Mouse (Mus musculus) lung, postnatal 36 days (tissue): ENCODE data around the gene Vbp1.

Source experiments
- DNase-seq: peaks from one replicate; pipeline ENCODE4 v3.0.0; 2022; ENCODE audit warnings: mixed read lengths

Gene Vbp1

DNA sequence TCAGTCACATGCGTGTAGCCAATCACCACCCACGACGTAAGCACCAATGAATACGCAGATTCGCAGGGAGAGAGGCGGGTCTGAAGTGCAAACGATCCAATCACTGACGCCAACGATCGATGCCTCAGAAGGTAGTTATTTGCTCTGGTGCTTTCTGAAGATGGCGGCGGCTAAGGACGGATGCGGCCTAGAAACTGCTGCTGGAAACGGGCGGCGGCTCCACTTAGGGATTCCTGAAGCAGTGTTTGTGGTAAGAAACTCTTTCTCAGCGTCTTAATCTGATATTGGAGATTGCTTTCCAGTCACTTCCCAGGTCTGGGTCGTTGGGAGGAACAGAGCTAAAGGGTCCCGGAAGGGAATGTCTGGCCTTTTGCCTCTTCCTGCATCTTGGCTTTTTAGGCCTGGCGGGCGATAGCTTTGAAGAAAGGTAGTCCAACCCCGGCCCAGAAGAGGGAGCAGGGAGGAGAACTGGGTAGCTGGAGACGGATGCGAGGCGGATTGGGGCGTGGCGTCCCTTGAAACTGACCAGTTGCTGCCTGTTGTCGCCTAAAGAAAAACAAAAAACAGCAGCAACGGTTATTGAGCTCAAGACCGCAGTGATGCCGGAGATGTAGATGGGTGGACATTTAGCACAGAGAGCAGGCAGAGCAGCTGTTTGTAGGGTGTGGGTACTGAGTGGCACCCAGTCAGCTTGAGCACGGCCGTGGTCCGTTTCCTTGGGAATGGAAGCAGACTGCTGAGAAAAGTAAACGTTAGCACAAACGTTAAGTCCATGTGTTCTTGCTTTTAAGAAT, at the start of gene Vbp1:
TSS of gene Vbp1 (plus strand) at position 121 of the 794 bp plus-strand sequence.
- DNase-seq = peak; percentile 95

DNA sequence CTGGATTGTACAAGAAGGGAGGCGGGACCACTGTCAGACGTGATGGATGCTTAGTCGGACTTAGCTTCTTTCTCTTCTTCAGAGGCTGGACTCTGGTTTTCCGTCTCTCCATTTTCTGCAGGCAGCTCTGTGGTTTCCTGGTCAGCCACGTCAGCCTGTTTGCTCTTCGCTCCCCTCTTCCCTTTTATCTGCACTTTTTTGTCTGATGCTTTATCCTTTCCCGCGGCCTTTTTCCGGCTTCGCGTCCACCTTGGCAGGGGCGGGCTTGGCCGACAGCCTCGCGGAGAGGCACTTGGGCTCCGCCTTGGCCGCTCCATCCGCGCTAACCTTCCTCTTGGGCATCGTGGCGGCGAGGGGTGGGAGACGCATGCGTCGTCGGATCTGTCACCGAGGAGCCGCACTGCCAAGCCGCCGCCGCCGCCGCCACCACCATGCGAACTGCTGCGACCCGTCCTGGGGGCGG, 38.9 kb upstream of the Vbp1 start:
- DNase-seq = peak; percentile 52

DNA sequence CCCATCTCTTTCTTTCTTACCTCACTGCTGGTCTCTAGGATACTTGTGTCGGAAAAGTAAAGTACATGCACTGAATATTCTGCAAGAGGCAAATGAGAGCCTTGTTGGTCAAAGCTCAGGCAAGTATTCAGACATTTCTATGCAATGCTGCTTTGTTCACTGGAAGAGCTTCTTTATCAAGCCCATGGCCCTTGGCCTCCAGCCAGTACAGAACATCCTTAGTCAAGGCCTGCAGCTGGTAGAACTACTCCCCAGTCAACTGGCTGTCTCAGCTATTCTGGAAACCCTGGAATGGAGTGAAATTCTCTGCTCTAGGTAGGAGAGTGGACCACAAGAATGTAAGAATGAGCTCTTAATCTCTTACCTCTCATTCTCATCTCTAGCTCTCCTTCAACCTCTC, 24.2 kb upstream of the Vbp1 start:
- DNase-seq = no peak

DNA sequence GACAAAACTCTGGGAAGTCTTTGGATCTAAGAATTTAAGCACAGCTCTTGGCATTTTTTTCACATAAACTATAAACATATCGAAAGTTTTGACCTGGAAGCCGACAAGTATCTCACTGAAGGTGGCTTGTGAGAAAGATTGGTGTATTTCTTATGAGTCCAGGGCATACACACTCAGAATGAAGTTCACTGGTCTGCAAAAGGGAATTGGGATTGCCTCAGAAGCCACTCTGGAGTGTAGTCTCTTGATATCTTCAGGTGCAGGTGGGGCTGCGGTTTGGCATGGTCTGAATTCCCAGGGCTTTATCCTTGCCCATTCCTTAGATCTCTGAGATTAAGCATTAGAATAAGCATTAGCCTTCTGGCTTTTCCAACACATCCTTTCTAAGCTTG, 316 bp upstream of the Vbp1 start:
- DNase-seq = no peak

DNA sequence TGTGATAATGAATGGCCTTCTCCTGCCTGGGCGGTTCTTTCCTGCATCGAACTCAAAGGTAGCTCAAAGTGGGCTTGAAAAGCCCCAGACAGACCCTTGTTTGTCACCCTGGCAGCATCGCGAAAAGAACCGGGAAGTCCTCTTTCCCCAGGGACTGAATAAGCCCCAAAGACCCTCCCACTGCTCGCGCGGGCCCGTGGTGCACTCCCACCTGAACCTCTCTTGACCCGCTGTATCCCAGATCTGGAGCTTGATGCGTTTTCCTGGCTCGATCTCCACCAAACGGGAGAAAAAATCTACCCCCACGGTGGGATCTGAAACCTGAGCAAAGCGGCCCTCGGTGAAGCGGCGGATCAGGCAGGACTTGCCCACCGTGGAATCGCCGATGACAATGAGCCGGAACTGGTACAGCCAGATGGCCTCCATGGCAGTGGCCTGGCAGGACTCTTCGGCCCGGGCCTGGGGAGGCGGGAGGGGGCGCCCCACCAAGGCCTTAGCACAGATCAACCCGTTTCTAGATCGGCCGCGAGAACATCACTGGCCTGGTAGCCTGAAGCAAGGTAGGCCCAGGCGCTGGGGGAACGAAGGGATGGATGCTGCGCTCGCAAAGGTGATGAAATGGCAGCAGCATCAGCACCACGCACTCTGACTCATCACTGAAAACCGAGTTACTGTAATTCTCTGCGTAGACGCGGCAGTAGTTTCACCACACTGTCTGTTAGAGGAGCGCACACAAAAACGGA, 63.7 kb downstream of the Vbp1 start, which contains the start of gene Rab39b:
TSS of gene Rab39b (minus strand) at position 650 of the 743 bp plus-strand sequence.
- DNase-seq = peak; percentile 1

DNA sequence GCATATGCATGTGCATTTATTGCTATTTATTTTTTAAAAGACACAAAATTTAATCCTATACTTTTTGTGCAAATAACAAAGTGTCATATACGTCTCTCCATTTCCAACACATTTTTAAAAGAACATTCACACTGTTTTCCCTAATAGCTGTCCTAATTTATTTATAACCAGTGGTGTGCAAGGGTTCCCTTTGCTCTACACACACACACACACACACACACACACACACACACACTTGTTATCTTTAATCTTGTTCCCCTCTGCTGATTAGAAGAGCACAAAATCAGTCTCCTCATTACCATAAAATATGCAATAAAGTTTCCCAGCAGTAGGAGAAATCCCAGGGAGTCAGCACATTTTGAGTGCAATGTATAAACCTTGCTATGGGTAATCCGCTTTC, 64.4 kb downstream of the Vbp1 start:
- DNase-seq = no peak
